Mouse (Mus musculus) urinary bladder, postnatal 36 days (tissue): Measurements from ENCODE around the gene Col28a1.
A peak's percentile ranks its signal among the peaks of the same experiment; 100 is the strongest.
"Not testable (repeated sequence)": the region's sequence is repeated elsewhere in the genome, so short reads cannot be mapped to it uniquely, and the experiment has no call there.

Experiments
- DNase-seq, 2 experiments: peaks; one replicate each; pipeline ENCODE4 v3.0.0; 2022; ENCODE audit warnings: low spot score in 2 of 2, mixed read lengths in 1 of 2

Col28a1 gene

DNA sequence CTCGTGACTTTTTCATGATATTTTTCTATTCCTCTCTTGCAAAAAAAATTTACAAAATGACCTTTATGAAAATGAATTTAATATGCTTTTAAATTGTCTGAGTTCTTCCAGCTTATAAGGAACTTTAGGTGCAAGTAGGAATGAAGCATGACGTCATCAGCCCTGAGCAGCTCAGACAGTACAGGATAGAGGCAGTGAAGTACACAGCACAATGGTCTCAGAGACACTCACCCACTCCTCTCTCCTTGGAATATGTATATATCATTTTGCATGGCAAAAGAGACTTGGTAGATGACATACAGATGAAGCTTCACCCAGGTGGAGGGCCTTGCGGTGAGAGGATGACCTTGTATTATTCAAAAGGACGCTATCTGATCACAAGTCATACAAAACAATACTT, 197.7 kb downstream of the Col28a1 start:
- no peak for DNase-seq

DNA sequence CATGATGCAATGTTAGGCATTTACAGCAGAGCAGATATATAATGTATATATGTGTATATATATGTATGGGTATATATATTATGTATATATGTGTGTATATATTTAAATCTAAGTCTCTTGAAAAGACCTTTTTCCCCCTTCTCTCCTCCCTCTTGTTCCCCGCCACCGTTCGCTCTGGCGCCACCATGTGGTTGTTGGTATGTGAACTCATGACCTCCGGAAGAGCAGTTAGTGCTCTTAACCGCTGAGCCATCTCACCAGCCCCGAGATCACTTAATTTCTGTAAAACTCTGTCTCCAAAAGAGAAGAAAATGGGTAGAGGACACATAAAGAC, 208.8 kb downstream of the Col28a1 start:
- peak; percentile 44 to 45 for DNase-seq

DNA sequence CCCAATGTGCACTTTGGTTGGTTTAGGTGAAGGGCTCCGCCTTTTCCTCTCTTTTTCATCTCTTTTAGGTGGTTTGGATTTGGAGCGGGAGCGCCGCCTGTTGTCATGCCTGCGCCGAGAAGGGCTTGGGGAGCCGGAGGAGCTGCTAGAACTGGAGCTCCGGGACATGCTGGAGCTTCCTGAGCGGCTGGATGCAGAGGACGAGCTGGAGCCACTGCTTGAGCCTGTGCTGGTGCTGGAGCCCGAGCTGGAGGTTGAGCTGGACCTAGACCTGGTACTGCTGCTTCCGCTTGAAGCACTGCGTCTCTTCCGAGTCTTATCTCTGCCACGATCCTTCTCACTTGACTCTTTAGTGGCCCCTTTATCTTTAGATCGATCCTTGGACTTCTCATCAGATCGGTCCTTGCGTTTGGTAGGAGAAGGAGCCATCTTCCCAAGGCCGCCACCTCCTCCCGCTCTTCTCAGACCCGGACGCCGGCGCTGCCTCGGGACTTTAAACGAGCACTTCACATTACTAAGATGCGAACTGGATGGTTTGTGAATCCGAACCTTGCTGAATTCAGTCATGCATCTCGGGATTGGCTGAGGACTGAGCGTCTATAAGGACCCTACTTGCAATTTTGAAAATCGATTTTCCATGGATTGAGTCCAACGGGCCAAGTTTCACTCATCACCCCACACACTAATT, 209.3 kb downstream of the Col28a1 start:
- not testable (repeated sequence) for DNase-seq

DNA sequence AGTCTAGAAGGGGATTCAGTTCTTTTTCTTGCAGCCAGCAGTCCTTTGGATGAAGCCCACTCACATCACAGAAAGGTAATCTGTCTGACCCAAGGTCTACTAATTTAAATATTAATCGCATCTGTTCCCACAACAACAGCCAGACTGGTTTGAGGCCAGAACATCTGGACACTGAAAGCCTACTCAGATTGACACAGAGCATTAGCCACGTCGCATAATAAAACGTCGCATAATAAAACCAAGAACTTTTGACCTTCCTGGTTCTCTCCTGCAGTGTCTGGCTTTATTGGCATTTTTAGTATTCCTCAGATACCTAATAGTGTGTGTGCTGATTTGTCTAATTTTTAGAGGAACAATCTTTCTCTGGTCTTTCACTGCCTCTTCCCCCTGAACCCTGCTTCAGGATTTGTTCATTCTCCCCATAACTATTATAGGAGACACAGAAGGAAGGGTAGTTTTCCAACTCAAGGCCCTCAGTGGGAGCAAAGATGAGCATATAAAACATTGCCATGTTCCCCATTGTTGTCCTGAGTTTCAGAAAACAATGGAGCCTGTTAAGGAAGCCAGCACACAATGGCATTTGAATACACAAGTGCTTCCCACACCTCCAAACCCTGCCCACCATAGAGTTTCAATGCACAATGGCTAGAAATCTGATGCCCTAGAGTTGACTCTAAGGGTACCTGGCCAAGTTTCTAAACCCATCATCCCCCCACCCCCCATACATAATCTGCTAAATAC, 221.2 kb downstream of the Col28a1 start:
- no peak for DNase-seq

DNA sequence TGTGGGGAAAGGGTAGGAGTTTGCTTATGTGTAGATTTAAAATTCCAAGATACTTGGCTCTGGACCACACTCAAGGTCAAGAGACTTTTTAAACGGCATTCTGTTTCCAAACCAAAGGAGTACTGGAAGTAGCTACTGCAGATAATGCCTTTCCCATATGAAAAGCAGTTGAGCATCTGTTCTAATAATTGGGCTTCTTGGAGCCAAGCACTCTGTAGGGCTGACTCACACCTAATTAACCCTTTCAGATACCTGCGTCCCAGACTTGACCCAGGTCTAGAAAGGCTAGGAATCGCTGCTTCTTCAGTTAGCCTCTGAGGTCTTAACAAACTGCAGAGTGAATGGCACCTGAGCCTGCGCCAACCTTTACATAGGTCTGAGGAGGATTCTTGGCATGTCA, 223.0 kb downstream of the Col28a1 start:
- DNase-seq, result no peak

DNA sequence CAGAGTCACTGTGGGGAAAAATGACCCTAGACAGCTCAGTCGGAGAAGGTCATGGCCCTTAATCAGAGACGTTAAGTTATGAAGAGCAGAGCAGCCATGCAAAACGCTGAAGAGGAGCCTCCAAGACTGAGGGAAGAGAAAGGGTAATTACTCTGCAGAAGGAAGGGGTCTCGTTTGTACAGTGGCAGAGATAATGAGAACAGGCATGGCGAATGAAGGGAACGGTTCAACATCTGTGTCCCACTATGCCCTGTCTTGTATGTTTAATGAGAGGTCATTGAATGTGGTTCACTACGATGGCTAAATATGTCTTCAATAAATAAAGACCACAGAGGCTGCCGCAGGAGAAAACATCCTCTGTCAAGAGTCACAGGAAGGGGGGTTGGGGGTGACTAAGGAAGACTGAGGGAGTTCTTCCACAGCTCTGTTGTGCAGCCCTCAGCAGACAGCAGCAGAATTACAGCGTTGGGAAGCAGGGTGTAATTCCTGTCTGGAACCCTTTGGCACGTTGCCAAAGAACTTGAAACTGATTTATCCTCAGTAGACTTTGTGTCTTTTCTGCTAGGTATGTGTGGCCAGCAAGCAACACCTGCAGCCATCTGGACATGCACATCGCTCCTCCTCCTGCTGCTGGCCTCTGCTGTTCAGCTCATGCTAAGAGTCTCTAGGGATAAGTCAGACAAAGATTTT, 226.4 kb downstream of the Col28a1 start:
- DNase-seq, result no peak

DNA sequence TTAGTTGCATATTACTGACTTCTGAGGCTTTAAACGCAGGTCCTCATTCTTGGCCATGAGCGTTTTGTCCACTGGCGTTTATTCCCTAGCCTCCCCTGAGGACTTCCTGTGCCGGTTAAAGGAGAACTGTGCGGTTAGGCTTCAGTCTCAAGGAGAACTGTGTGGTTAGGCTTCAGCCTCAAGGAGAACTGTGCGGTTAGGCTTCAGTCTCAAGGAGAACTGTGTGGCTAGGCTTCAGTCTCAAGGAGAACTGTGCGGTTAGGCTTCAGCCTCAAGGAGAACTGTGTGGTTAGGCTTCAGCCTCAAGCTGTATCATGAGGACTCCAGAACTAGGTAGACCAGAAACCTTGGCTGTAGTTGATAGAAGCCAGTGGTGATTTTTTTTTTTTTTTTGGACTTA, 229.7 kb downstream of the Col28a1 start:
- DNase-seq, result no peak

DNA sequence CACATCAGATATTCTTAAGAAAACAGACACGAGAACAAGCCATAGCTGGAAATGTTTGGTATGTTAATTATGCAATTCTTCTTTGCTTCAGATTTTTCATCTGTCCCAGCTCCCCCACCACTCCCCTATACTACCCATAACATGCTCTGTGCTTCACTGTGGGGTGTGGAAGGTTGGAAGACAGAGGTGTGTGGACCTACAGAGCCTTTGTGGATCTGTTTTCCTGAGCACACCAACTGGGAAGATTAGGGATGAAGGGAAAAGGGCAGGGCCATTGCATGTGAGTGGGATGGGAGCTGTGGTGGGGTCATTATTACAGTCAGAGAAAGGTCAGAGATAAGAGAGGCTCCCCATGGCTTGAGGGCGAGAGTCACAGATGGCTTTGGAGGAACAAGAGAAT, 240.2 kb downstream of the Col28a1 start:
- DNase-seq, result no peak

DNA sequence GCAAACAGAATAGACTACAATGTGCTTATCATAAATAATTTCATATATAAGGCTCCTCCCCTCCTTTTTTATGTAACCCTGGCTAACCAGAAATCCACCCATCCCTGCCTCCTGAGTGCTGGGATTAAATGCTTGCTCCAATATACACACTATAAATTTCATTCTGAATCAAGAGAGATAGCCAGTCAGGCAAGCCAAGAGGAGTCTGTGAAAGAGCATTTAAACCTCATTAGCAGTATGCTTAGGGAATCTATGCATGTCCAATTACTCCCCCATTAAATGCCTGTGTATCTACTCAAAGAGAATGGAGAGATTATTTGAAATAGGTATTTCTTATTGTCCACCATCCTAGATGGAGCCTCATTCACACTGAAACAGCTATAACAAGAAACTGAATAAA, 240.6 kb downstream of the Col28a1 start:
- no peak for DNase-seq
